Mouse (Mus musculus) neural tube, embryonic 13.5 days (tissue): ENCODE results near the gene Gm4922. TPM values are rescaled to one million over a fixed set of nuclear protein-coding genes. Genes with fewer than 3 reads are reported as not detected.

ENCODE experiments used
- ATAC-seq: fragments of 200-750 bp; cut with Nextera tagmentation; 2 replicates; pipeline ENCODE4 v1.8.0; 2017; ENCODE audit warnings: low read depth, mild to moderate bottlenecking, moderate TSS enrichment, moderate library complexity
- H3K27ac ChIP-seq: fragments of 300-500 bp; sonication (generic); replicated peaks from 2 replicates; pipeline ENCODE4 v1.5.1; 2015; ENCODE audit warnings: moderate library complexity, mild to moderate bottlenecking, inconsistent platforms
- H3K27me3 ChIP-seq: fragments of 300-500 bp; sonication (generic); 2 replicates; pipeline ENCODE4 v1.6.1; 2015; ENCODE audit warnings: mild to moderate bottlenecking, inconsistent platforms
- H3K36me3 ChIP-seq: fragments of 300-500 bp; sonication (generic); 2 replicates; pipeline ENCODE4 v1.6.1; 2015; ENCODE audit warnings: mild to moderate bottlenecking, inconsistent platforms
- H3K4me1 ChIP-seq: fragments of 300-500 bp; sonication (generic); replicated peaks from 2 replicates; pipeline ENCODE4 v1.6.1; 2015; ENCODE audit warnings: inconsistent platforms
- H3K4me2 ChIP-seq: fragments of 300-500 bp; sonication (generic); 2 replicates; pipeline ENCODE4 v1.6.1; 2015; ENCODE audit warnings: inconsistent platforms, mild to moderate bottlenecking, moderate library complexity
- H3K4me3 ChIP-seq: fragments of 300-500 bp; sonication (generic); 2 replicates; pipeline ENCODE4 v1.5.1; 2015; ENCODE audit warnings: mild to moderate bottlenecking, inconsistent platforms
- H3K9ac ChIP-seq: fragments of 300-500 bp; sonication (generic); 2 replicates; pipeline ENCODE4 v1.6.1; 2015; ENCODE audit warnings: moderate library complexity, mild to moderate bottlenecking, inconsistent platforms
- H3K9me3 ChIP-seq: fragments of 300-500 bp; sonication (generic); 2 replicates; pipeline ENCODE4 v1.6.1; 2016; ENCODE audit warnings: inconsistent platforms
- WGBS: fragments of 180-500 bp; shearing (Covaris S2); methylation state at CpG from one replicate; pipeline ENCODE4 v1.1.7; 2015; 5-methylcytosine and 5-hydroxymethylcytosine counted together
- polyA plus RNA-seq: library from polyadenylated mRNA; unstranded; fragments of >200 nt; fragmentation: Nextera tagmentation; extraction: Ambion mirVana; gene quantifications from 2 replicates; pipeline ENCODE4 v1.2.1, GENCODE M21; 2015

Gm4922 gene
- polyA plus RNA-seq: 0.15 and 0.42 TPM in 2 replicates

GRCm38 (mm10) chr10:18786693-18787092, at the start of gene Gm4922:
Gm4922 (minus strand) TSS chr10:18786793.
- ATAC-seq: no peak
- Histone ChIP-seq H3K4me2 (no peak within 1 kb of the TSS), H3K9me3 (no peaks in the 10 kb centered on the region), H3K9ac (no peak within 1 kb of the TSS), H3K27me3 (no peaks in the 10 kb centered on the region), H3K36me3 (no peaks in the 10 kb centered on the region), H3K4me3 (no peak within 1 kb of the TSS), H3K4me1 (no peaks in the 10 kb centered on the region), H3K27ac (no peak within 1 kb of the TSS)
- 89% methylated on average over 1 of the region's 1 CpGs for WGBS

- no peak overlapping the region for H3K4me3 ChIP-seq
- no peak overlapping the region for H3K9ac ChIP-seq
- no peak for ATAC-seq
- H3K9me3 ChIP-seq: no peaks in the 10 kb centered on the region
- H3K36me3 ChIP-seq: no peaks in the 10 kb centered on the region
- H3K27ac ChIP-seq: no peak overlapping the region
- no peaks in the 10 kb centered on the region for H3K27me3 ChIP-seq
- WGBS: 49% methylated on average over 5 of the region's 6 CpGs
- H3K4me1 ChIP-seq: no peaks in the 10 kb centered on the region
- no peak overlapping the region for H3K4me2 ChIP-seq
Measured at GRCm38 (mm10) chr10:18835684-18836479, 49.3 kb upstream of the Gm4922 start.

GRCm38 (mm10) chr10:18834389-18834788, 47.8 kb upstream of the Gm4922 start:
- no peak for ATAC-seq
- no peak overlapping the region for H3K4me2 ChIP-seq
- no peaks in the 10 kb centered on the region for H3K9me3 ChIP-seq
- H3K4me1 ChIP-seq: no peaks in the 10 kb centered on the region
- 57% methylated on average over 2 of the region's 2 CpGs for WGBS
- H3K4me3 ChIP-seq: no peak overlapping the region
- H3K27me3 ChIP-seq: no peaks in the 10 kb centered on the region
- no peak overlapping the region for H3K9ac ChIP-seq
- no peak overlapping the region for H3K27ac ChIP-seq
- H3K36me3 ChIP-seq: no peaks in the 10 kb centered on the region

GRCm38 (mm10) chr10:18831823-18832222, 45.2 kb upstream of the Gm4922 start:
- WGBS: 48% methylated on average over 7 of the region's 7 CpGs
- no peaks in the 10 kb centered on the region for H3K9me3 ChIP-seq
- H3K27me3 ChIP-seq: no peaks in the 10 kb centered on the region
- no peak overlapping the region for H3K4me2 ChIP-seq
- no peaks in the 10 kb centered on the region for H3K4me1 ChIP-seq
- no peaks in the 10 kb centered on the region for H3K36me3 ChIP-seq
- no peak for ATAC-seq
- no peak overlapping the region for H3K27ac ChIP-seq
- no peak overlapping the region for H3K9ac ChIP-seq
- no peak overlapping the region for H3K4me3 ChIP-seq

- no peaks in the 10 kb centered on the region for H3K36me3 ChIP-seq
- no peaks in the 10 kb centered on the region for H3K9me3 ChIP-seq
- H3K4me3 ChIP-seq: no peak overlapping the region
- H3K27ac ChIP-seq: no peak overlapping the region
- no peak overlapping the region for H3K9ac ChIP-seq
- WGBS: 70% methylated on average over 4 of the region's 4 CpGs
- no peaks in the 10 kb centered on the region for H3K27me3 ChIP-seq
- ATAC-seq: no peak
- H3K4me1 ChIP-seq: no peaks in the 10 kb centered on the region
- no peak overlapping the region for H3K4me2 ChIP-seq
Measured at GRCm38 (mm10) chr10:18830359-18830758, 43.8 kb upstream of the Gm4922 start.

- no peak for ATAC-seq
- Histone ChIP-seq H3K9me3 (no peaks in the 10 kb centered on the region), H3K27ac (no peak overlapping the region), H3K4me1 (no peaks in the 10 kb centered on the region), H3K36me3 (no peaks in the 10 kb centered on the region), H3K9ac (no peak overlapping the region), H3K27me3 (no peaks in the 10 kb centered on the region), H3K4me3 (no peak overlapping the region), H3K4me2 (no peak overlapping the region)
- WGBS: 53% methylated on average over 2 of the region's 2 CpGs
Measured at GRCm38 (mm10) chr10:18827936-18828335, 41.3 kb upstream of the Gm4922 start.

GRCm38 (mm10) chr10:18826107-18826506, 39.5 kb upstream of the Gm4922 start:
- no peaks in the 10 kb centered on the region for H3K27me3 ChIP-seq
- no peaks in the 10 kb centered on the region for H3K4me1 ChIP-seq
- no peak for ATAC-seq
- no peaks in the 10 kb centered on the region for H3K9me3 ChIP-seq
- no peaks in the 10 kb centered on the region for H3K36me3 ChIP-seq
- H3K9ac ChIP-seq: no peak overlapping the region
- no peak overlapping the region for H3K27ac ChIP-seq
- WGBS: 80% methylated on average over 2 of the region's 2 CpGs
- H3K4me3 ChIP-seq: no peak overlapping the region
- H3K4me2 ChIP-seq: no peak overlapping the region

GRCm38 (mm10) chr10:18825143-18825542, 38.5 kb upstream of the Gm4922 start:
- Histone ChIP-seq H3K9me3 (no peaks in the 10 kb centered on the region), H3K27ac (no peak overlapping the region), H3K36me3 (no peaks in the 10 kb centered on the region), H3K4me3 (no peak overlapping the region), H3K4me2 (no peak overlapping the region), H3K9ac (no peak overlapping the region), H3K27me3 (no peaks in the 10 kb centered on the region), H3K4me1 (no peaks in the 10 kb centered on the region)
- no peak for ATAC-seq

- H3K4me2 ChIP-seq: no peak overlapping the region
- no peaks in the 10 kb centered on the region for H3K4me1 ChIP-seq
- H3K9me3 ChIP-seq: no peaks in the 10 kb centered on the region
- peak; percentile 56; the same call in 1 of the 2 replicates for ATAC-seq
- H3K9ac ChIP-seq: no peak overlapping the region
- no peaks in the 10 kb centered on the region for H3K36me3 ChIP-seq
- no peak overlapping the region for H3K4me3 ChIP-seq
- H3K27me3 ChIP-seq: no peaks in the 10 kb centered on the region
- H3K27ac ChIP-seq: no peak overlapping the region
- WGBS: 58% methylated on average over 5 of the region's 5 CpGs
Measured at GRCm38 (mm10) chr10:18816560-18816959, 30.0 kb upstream of the Gm4922 start.

GRCm38 (mm10) chr10:18811751-18812150, 25.2 kb upstream of the Gm4922 start:
- 89% methylated on average over 2 of the region's 2 CpGs for WGBS
- Histone ChIP-seq H3K27ac (no peak overlapping the region), H3K9ac (no peak overlapping the region), H3K4me1 (no peaks in the 10 kb centered on the region), H3K4me3 (no peak overlapping the region), H3K36me3 (no peaks in the 10 kb centered on the region), H3K4me2 (no peak overlapping the region), H3K9me3 (no peaks in the 10 kb centered on the region), H3K27me3 (no peaks in the 10 kb centered on the region)
- no peak for ATAC-seq

- Histone ChIP-seq H3K27ac (no peak overlapping the region), H3K9me3 (no peaks in the 10 kb centered on the region), H3K9ac (no peak overlapping the region), H3K36me3 (no peaks in the 10 kb centered on the region), H3K4me3 (no peak overlapping the region), H3K4me1 (no peaks in the 10 kb centered on the region), H3K4me2 (no peak overlapping the region), H3K27me3 (no peaks in the 10 kb centered on the region)
- WGBS: 89% methylated on average over 4 of the region's 4 CpGs
- ATAC-seq: no peak
Measured at GRCm38 (mm10) chr10:18790063-18790462, 3.5 kb upstream of the Gm4922 start.

- Histone ChIP-seq H3K4me3 (no peak overlapping the region), H3K4me2 (no peak overlapping the region)
- 76% methylated on average over 1 of the region's 1 CpGs for WGBS
Measured at GRCm38 (mm10) chr10:18788601-18789000, 2.0 kb upstream of the Gm4922 start.

GRCm38 (mm10) chr10:18777546-18777945, 9.0 kb downstream of the Gm4922 start:
- no peak for ATAC-seq
- H3K27ac ChIP-seq: no peak overlapping the region
- H3K4me3 ChIP-seq: no peak overlapping the region
- no peak overlapping the region for H3K4me2 ChIP-seq
- H3K9ac ChIP-seq: no peak overlapping the region
- H3K36me3 ChIP-seq: no peaks in the 10 kb centered on the region
- H3K9me3 ChIP-seq: no peaks in the 10 kb centered on the region
- no peaks in the 10 kb centered on the region for H3K4me1 ChIP-seq
- H3K27me3 ChIP-seq: no peaks in the 10 kb centered on the region
- WGBS: 40% methylated on average over 3 of the region's 3 CpGs

More at GRCm38 (mm10) chr10:18788601-18789000, 2.0 kb upstream of the Gm4922 start:
- no peak for ATAC-seq
- Histone ChIP-seq H3K9me3 (no peaks in the 10 kb centered on the region), H3K36me3 (no peaks in the 10 kb centered on the region), H3K9ac (no peak overlapping the region), H3K4me1 (no peaks in the 10 kb centered on the region), H3K27me3 (no peaks in the 10 kb centered on the region), H3K27ac (no peak overlapping the region)
